Mouse (Mus musculus): Measurements from ENCODE around the gene Brf1.

DNA sequence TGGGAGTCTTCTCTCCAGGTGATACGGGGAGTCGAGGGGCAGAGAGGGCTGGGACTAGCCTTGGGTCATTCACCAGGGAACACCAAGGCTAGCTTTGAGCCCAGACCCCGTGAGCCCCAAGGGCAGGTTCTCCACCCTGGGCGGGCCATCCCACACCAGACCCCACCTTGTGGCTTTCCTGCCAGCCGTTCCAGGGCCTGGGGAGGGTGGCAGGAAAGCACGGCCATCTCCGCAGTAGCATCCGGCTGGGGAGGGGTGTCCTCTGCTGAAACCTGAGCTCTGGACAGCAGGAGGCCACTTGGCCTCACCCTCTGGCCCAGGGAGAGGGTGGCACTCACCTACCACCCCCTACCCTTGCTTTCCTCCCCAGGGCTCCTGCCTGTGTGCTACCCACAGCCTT is 82.6 kb downstream of the Brf1 start:
- TF ChIP-seq POLR2A (IDR thresholded peaks at IDR 0.05; ENCODE audit: borderline replicate concordance, extremely low read depth, insufficient read depth, insufficient read length, poor library complexity, severe bottlenecking) = no peak
- no peak for TF ChIP-seq CTCF (IDR thresholded peaks at IDR 0.05; ENCODE audit: borderline replicate concordance, extremely low read depth, insufficient read depth, insufficient read length)

Measured in brain, embryonic 14.5 days (tissue).